Mouse (Mus musculus): ENCODE measurements at regions not wholly inside any gene's neighbourhood (a gene's known extent, or its start where the extent isn't known, plus 50 kb on each side); places are given as distances from the start of the nearest gene placed in this dataset.

GRCm38 (mm10) chr8:96498854-96499253 is 610.5 kb upstream of the Got2 start:
- TF ChIP-seq CTCF (conservative IDR thresholded peaks at IDR 0.05 in 1 of 2, IDR thresholded peaks at IDR 0.05 in 1 of 2; ENCODE audit: low read depth in 2 of 2, low read length in 2 of 2) (no peak), USF1 (IDR thresholded peaks at IDR 0.05; ENCODE audit: low read depth, low read length) (no peak), KAT2A (IDR thresholded peaks at IDR 0.05; ENCODE audit: insufficient replicate concordance, low read length) (no peak), POLR2A (IDR thresholded peaks at IDR 0.05; ENCODE audit: low read depth, low read length) (no peak), NELFE (IDR thresholded peaks at IDR 0.05; ENCODE audit: low read depth, low read length) (no peak), CHD2 (IDR thresholded peaks at IDR 0.05; ENCODE audit: low read length) (no peak)

Data from CH12.LX (cell line).